Mouse (Mus musculus) liver, embryonic 12.5 days (tissue): ENCODE results near the gene Gm21188. TPM values are rescaled to one million over a fixed set of nuclear protein-coding genes. Genes with fewer than 3 reads are reported as not detected.
"Not testable (repeated sequence)": the region's sequence is repeated elsewhere in the genome, so short reads cannot be mapped to it uniquely, and the experiment has no call there.

Source experiments
- ATAC-seq: fragments of 200-750 bp; cut with Nextera tagmentation; 2 replicates; pipeline ENCODE4 v1.8.0; 2017; ENCODE audit warnings: moderate number of reproducible peaks, mild to moderate bottlenecking, moderate library complexity
- H3K27ac ChIP-seq: fragments of 300-500 bp; sonication (generic); 2 replicates; pipeline ENCODE4 v1.5.1; 2016; ENCODE audit warnings: mild to moderate bottlenecking
- H3K27me3 ChIP-seq: fragments of 300-500 bp; sonication (generic); replicated peaks from 2 replicates; pipeline ENCODE4 v1.6.1; 2016; ENCODE audit warnings: mild to moderate bottlenecking, moderate library complexity
- H3K36me3 ChIP-seq: fragments of 300-500 bp; sonication (generic); 2 replicates; pipeline ENCODE4 v1.6.1; 2016; ENCODE audit warnings: mild to moderate bottlenecking, moderate library complexity
- H3K4me1 ChIP-seq: fragments of 300-500 bp; sonication (generic); 2 replicates; pipeline ENCODE4 v1.6.1; 2016
- H3K4me2 ChIP-seq: fragments of 300-500 bp; sonication (generic); 2 replicates; pipeline ENCODE4 v1.6.1; 2016; ENCODE audit warnings: mild to moderate bottlenecking, moderate library complexity
- H3K4me3 ChIP-seq: fragments of 300-500 bp; sonication (generic); 2 replicates; pipeline ENCODE4 v1.5.1; 2016; ENCODE audit warnings: mild to moderate bottlenecking, moderate library complexity
- H3K9ac ChIP-seq: fragments of 300-500 bp; sonication (generic); 2 replicates; pipeline ENCODE4 v1.6.1; 2016; ENCODE audit warnings: mild to moderate bottlenecking, moderate library complexity
- H3K9me3 ChIP-seq: fragments of 300-500 bp; sonication (generic); replicated peaks from 2 replicates; pipeline ENCODE4 v1.6.1; 2016; ENCODE audit warnings: mild to moderate bottlenecking, moderate library complexity
- WGBS: fragments of 180-500 bp; shearing (Covaris S2); methylation state at CpG from one replicate; pipeline ENCODE4 v1.1.7; 2016; ENCODE audit not compliant: insufficient replicate concordance; 5-methylcytosine and 5-hydroxymethylcytosine counted together
- polyA plus RNA-seq: library from polyadenylated mRNA; unstranded; fragments of >200 nt; fragmentation: Nextera tagmentation; extraction: Ambion mirVana; gene quantifications from 2 replicates; pipeline ENCODE4 v1.2.1, GENCODE M21; 2016

Gm21188 gene
- polyA plus RNA-seq = not detected in 2 replicates

DNA sequence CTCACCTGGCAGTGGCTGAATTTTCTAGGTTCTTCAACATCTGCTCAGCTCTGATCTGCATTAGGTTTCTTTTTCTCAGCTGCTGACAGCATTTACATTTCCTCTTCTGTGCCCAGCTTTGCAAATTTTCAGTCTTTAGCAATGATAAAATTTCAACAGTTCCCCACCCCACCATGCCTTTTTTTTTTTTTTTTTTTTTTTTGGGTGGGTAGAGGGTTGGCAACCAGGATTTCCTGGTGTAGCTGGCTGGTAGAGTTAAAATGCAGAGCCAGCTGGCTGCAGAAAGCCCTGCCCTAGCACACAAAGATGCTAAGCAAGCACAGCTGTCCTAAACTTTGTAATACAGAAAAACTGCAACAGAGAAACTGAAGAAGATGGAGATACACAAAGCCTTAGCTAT is at the start of gene Gm21188:
Gm21188 (minus strand) TSS at position 110 of the 400 bp plus-strand sequence.
- ATAC-seq, H3K4me2 ChIP-seq, H3K4me3 ChIP-seq, H3K27ac ChIP-seq, H3K9ac ChIP-seq, H3K4me1 ChIP-seq, H3K27me3 ChIP-seq, H3K36me3 ChIP-seq, H3K9me3 ChIP-seq: not testable (repeated sequence)

- ATAC-seq, H3K4me2 ChIP-seq, H3K36me3 ChIP-seq, H3K4me3 ChIP-seq, H3K4me1 ChIP-seq, H3K9ac ChIP-seq, H3K27ac ChIP-seq, H3K27me3 ChIP-seq, H3K9me3 ChIP-seq: not testable (repeated sequence)
- no CpG with 5 or more reads among the region's 5 CpGs for WGBS
These were observed 47.3 kb upstream of the Gm21188 start for GRCm38 (mm10) chr13:120099327-120099726.

DNA sequence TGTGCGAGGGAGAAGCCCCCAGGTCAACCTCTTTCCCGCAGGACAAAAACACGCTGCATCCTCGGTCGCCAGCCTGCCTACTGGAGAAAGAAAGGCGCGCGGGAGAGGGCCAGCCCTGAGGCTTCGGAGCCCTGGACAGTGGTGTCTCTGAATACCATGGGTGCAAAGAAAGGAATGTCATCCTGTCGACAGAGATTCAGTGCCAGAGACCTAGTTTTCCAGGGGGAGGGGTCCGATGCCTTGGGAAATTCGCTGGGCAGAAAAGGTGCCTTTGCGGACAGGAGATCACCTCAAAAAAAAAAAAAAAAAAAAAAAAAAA is 44.9 kb upstream of the Gm21188 start:
- not testable (repeated sequence) for H3K27ac ChIP-seq, H3K27me3 ChIP-seq, H3K9ac ChIP-seq, H3K9me3 ChIP-seq, H3K4me1 ChIP-seq, H3K4me3 ChIP-seq, H3K36me3 ChIP-seq
- 0 out of 2 replicates have a peak overlapping the region, but pooled peaks have one; percentile 24 for H3K4me2 ChIP-seq
- 3% methylated on average over 7 of the region's 13 CpGs for WGBS
- peak; percentile 18; the same call in 1 of the 2 replicates for ATAC-seq

DNA sequence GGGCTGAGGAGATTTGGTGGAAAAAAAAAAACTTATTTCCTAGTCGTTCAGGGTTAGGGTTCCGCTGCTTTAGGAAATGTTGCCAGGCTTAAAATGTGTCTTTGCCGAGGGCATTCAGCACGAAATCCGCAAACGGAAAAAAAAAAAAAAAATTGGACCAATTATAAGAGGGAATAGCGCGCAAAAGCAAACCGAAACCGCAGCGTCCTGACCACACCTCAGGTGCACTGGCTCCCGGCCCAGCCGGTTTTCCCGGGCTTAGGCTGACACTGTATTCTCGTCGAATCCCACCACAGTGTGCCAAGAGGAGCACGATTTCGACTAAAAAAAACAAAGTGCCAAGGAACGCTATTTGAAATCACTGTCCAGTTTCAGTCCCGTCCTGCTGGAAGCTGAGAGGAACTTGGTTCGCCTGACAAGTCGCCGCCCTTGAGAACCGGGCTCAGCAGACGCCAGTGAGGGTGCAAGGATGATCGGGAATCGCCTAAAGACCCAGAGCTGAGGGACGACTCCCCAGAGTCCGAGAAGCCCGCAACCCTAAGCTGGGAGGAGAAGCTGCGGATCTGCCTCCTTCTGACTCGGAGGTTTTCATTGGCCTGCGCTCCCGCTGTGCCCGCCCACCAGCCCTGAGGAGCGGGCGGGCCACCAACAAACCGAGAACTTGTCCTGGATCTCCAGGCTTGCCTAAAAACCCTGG is 44.4 kb upstream of the Gm21188 start:
- WGBS = under 1% methylated on average over 25 of the region's 38 CpGs
- not testable (repeated sequence) for H3K4me3 ChIP-seq, H3K4me1 ChIP-seq, H3K9me3 ChIP-seq, H3K27me3 ChIP-seq, H3K27ac ChIP-seq, H3K9ac ChIP-seq, H3K36me3 ChIP-seq
- peak; percentile 66 for ATAC-seq
- H3K4me2 ChIP-seq = peak overlapping the region; percentile 24; the same call in 1 of the 2 replicates

DNA sequence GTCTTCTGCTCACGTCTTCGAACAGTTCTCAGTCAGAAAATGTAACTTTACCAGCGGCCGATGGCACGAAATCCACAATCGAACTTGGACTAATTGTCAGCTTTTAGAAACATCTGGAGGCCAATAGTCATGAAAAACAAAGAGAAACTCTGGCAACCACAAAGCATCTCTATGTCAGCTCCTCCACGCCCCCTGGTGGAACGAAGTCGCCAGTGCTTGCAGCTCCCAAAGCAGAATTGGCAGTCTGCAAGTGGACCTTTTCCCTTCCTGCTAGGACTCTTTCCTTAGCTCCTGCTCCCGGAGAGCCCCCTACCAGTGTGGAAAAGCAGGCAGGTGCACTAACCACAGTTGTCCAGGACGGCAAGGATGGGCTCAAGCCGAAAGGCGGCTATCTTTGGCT is 41.0 kb upstream of the Gm21188 start:
- H3K27me3 ChIP-seq, H3K9ac ChIP-seq, H3K4me2 ChIP-seq, ATAC-seq, H3K27ac ChIP-seq, H3K9me3 ChIP-seq, H3K4me1 ChIP-seq, H3K4me3 ChIP-seq, H3K36me3 ChIP-seq: not testable (repeated sequence)
- WGBS = no CpG with 5 or more reads among the region's 13 CpGs

DNA sequence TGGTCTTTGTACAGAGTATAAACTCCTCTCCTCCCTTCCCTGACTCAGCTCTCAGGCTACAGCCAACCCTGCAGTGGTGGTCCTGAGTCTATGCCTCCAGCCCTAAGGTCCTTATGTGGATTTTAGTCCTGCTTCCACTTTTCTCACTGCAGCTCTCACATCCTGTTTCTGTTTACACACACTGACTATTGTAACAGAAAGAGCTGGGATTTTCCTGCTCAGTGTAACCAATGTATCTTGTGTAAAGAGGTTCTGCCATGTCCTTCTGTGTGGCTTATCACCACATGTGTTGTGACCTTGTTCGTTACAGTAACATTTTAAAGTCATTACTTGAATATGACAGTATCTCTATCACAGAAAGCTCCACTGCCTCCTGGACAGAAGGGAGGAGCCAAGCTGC is 27.6 kb upstream of the Gm21188 start:
- not testable (repeated sequence) for H3K4me1 ChIP-seq, H3K4me2 ChIP-seq, H3K4me3 ChIP-seq, H3K27ac ChIP-seq, H3K27me3 ChIP-seq, ATAC-seq, H3K9ac ChIP-seq, H3K36me3 ChIP-seq, H3K9me3 ChIP-seq
- no CpG with 5 or more reads among the region's 1 CpGs for WGBS

DNA sequence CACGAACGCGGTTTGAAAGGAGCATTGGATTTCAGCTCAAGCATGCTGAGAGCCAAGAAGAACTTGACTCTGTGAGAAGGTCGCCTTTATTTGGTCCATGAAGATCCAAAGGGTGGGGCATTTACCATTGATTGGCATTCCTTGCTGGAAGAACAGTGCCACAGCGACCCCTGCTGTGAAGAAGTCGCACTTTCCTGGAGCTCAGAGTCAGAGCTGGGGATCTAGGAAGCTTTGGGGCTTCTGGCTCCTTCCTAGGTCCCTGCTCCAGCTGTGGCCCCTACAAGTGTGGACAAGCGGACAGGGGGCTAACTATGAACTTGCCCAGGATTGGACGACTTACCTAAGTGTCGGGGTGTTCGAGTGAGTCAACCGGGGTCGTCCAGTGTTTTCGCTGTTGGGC is 18.9 kb upstream of the Gm21188 start:
- not testable (repeated sequence) for H3K36me3 ChIP-seq, H3K9ac ChIP-seq, H3K27me3 ChIP-seq, H3K27ac ChIP-seq, H3K4me2 ChIP-seq, ATAC-seq, H3K9me3 ChIP-seq, H3K4me1 ChIP-seq, H3K4me3 ChIP-seq
- WGBS = no CpG with 5 or more reads among the region's 13 CpGs

DNA sequence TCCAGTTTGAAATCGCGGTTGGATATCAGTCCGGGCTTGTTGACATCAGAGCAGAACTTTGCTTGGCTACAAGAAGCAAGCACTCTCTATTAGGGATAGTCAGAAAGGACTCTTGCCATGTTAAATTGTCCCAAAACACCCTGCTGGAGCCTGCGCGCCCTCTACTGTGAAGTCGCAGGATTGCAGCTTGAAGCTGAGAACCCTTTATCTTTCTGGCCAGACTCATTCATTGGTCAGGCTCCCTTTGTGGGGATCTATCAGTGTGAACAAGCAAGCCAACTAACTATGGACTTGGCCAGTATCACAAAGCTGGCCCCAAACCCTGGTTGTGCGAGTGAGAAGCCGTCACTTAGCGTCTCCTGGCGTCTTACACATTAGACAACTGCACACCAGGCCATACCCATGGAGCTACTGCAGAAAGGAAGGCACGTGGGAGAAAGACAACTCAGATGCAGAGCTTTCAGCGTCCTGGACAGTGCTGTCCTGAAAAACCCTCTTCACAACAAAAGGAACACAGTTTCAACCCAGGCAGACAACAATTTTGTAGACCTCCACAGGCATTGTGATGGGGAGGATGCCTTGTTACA is 18.1 kb upstream of the Gm21188 start:
- H3K36me3 ChIP-seq, H3K27ac ChIP-seq, H3K4me1 ChIP-seq, H3K4me3 ChIP-seq, H3K9me3 ChIP-seq, H3K4me2 ChIP-seq, H3K9ac ChIP-seq, H3K27me3 ChIP-seq: not testable (repeated sequence)
- peak; percentile 40; the same call in 1 of the 2 replicates for ATAC-seq
- WGBS = no CpG with 5 or more reads among the region's 12 CpGs

DNA sequence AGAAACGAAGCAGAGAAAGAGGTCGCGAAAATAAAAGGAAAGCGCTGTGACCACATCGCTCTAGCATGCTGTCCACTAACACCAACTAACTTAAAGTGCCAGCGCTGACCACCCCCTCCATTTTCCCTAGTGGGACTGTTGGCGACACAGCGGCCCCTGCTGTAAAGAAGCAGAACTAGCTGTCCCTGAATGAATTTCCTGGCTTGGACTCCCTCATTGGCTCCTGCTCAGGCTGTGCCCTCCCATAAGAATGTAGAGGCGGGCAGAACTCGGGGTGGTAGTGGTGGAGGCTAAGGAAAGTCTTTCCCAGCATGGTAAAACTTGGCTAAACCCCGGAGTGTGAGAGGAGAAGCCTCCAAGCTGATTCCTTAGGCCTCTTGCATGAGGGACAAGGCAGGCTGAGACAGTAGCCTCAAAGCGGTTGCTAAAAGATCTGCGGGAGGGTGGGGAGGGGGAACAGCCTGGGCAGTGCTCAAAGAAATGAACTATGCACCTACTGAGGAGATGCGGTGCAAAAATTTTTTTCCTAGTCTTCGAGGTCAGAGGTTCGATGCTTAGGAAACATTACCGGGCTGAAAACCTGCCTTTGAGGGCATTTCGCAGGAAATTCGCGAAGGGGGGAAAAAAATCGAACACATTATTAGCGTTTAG is 11.6 kb upstream of the Gm21188 start:
- H3K4me1 ChIP-seq, H3K9me3 ChIP-seq, H3K4me3 ChIP-seq, H3K9ac ChIP-seq, H3K27me3 ChIP-seq, ATAC-seq, H3K36me3 ChIP-seq, H3K4me2 ChIP-seq, H3K27ac ChIP-seq: not testable (repeated sequence)
- WGBS = no CpG with 5 or more reads among the region's 22 CpGs

GRCm38 (mm10) chr13:120062903-120063302 is 10.9 kb upstream of the Gm21188 start:
- H3K4me2 ChIP-seq, H3K27me3 ChIP-seq, H3K9me3 ChIP-seq, H3K9ac ChIP-seq, ATAC-seq, H3K4me1 ChIP-seq, H3K4me3 ChIP-seq, H3K27ac ChIP-seq, H3K36me3 ChIP-seq: not testable (repeated sequence)
- WGBS = no CpG with 5 or more reads among the region's 4 CpGs

DNA sequence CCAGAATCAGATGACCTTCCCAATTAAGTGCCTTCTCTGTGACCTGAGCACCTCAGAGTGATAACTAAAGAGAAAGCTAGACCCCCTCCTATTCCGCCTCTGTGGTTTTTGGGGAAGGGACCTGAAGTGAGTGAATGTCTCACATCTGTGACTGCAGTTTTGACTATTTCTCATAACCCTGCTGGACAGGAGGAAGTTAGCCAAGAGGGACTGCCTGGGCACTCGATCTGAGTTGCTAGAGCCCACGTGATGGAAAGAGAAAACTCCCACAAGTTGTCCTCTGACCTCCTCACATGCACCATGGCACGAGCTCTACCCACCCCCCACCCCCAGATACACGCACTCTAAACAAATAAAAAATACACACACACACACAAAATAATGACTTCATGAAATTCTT is 3.4 kb downstream of the Gm21188 start:
- not testable (repeated sequence) for H3K9ac ChIP-seq, ATAC-seq, H3K27ac ChIP-seq, H3K27me3 ChIP-seq, H3K9me3 ChIP-seq, H3K4me2 ChIP-seq, H3K4me1 ChIP-seq, H3K36me3 ChIP-seq, H3K4me3 ChIP-seq
- WGBS = no CpG with 5 or more reads among the region's 5 CpGs

DNA sequence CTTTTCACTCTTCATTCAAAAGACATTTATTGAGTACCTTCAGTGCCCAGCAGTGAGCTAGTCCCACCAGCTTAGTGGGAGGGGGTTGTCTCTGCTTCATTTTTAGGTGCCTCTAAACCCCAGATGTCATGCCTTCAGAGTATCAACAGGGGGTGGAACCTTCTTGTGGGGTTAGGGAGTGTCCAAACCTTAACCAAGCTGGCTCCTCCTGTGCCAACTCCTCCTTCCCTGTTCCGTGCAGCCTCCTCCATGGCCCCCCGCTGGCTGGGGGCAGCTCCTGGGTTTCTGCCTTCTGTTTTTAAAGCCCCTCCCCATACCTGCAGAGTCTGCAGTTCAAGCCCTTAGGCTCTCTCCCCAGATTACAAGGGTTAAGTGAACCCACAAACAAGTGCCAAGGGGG is 3.8 kb downstream of the Gm21188 start:
- no CpG with 5 or more reads among the region's 2 CpGs for WGBS
- not testable (repeated sequence) for H3K27ac ChIP-seq, H3K27me3 ChIP-seq, H3K36me3 ChIP-seq, H3K4me2 ChIP-seq, H3K9ac ChIP-seq, H3K4me3 ChIP-seq, H3K9me3 ChIP-seq, H3K4me1 ChIP-seq
- ATAC-seq = peak; percentile 37; the same call in 1 of the 2 replicates
